Mouse (Mus musculus): ENCODE measurements at regions not wholly inside any gene's neighbourhood (a gene's known extent, or its start where the extent isn't known, plus 50 kb on each side); places are given as distances from the start of the nearest gene placed in this dataset.

DNA sequence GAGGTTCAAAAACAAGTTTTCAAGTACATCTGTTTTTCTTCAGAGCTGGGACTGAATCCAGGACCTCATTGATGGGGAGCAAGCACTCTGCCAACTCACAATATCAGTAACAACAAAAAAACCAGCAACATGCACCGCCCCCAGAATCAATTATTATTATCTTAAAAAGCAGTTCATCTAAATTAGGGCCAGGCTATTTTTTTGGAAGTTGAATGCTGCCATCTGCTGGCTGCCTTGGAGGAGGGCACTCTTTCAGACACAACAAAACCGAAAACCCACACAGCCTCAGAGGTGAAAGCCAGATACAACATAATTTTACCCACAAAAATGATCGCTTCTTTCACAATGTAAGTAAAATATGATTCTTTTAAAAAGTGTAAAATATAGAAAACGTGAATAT, 62.7 kb upstream of the Cldn34b3 start:
- TF ChIP-seq CTCF (IDR thresholded peaks at IDR 0.05; ENCODE audit: borderline replicate concordance, extremely low read depth, insufficient read depth, insufficient read length) (peak; percentile 65; the same call in 1 of the 2 replicates), POLR2A (IDR thresholded peaks at IDR 0.05; ENCODE audit: borderline replicate concordance, extremely low read depth, insufficient read depth, insufficient read length, poor library complexity, severe bottlenecking) (no peak)
